Mouse (Mus musculus) central nervous system, embryonic 14 days (tissue): ENCODE results near the gene Limd2. TPM values are rescaled to one million over a fixed set of nuclear protein-coding genes. Genes with fewer than 3 reads are reported as not detected.

Experiments
- polyA plus RNA-seq: library from polyadenylated mRNA; depleted of rRNA; stranded (reverse); fragments of >200 nt; gene quantifications from 2 replicates; pipeline ENCODE4 v1.2.3, GENCODE M21; 2012; rRNA removed

The Limd2 gene
- polyA plus RNA-seq = 117 and 125 TPM in 2 replicates

GRCm38 (mm10) chr11:106160841-106161721 lies at the start of gene Limd2, which contains the start of gene Gm10840:
Gene Limd2, minus strand, starts transcription at chr11:106160860.
Gene Gm10840, plus strand, starts transcription at chr11:106160850.

GRCm38 (mm10) chr11:106202123-106202465 lies 41.4 kb upstream of the Limd2 start, which contains the start of gene Strada:
Gene Strada, minus strand, starts transcription at chr11:106202168.

Other genes with a start within 250 kb of the Limd2 start
- 22.1 and 29.5 TPM in 2 replicates for gene Cyb561, start 207.5 kb downstream of the Limd2 start, polyA plus RNA-seq
- 4.8 and 4.9 TPM in 2 replicates for gene Ace, start 192.9 kb downstream of the Limd2 start, polyA plus RNA-seq
- not detected in 2 replicates for gene Ace3, start 166.2 kb downstream of the Limd2 start, polyA plus RNA-seq
- gene Kcnh6, start 152.7 kb downstream of the Limd2 start, polyA plus RNA-seq = 1.2 and 2.2 TPM in 2 replicates
- gene Dcaf7, start 124.0 kb downstream of the Limd2 start, polyA plus RNA-seq = 119 and 125 TPM in 2 replicates
- gene Taco1, start 94.8 kb downstream of the Limd2 start, polyA plus RNA-seq = 13.0 and 14.4 TPM in 2 replicates
- 32.4 and 34.3 TPM in 2 replicates for gene Map3k3, start 76.2 kb downstream of the Limd2 start, polyA plus RNA-seq
- gene Gm10840, start within 50 bp of the Limd2 start, polyA plus RNA-seq = 0.34 TPM in 1 of 2 replicates, not detected in the other
- 51.7 and 54.4 TPM in 2 replicates for gene Strada, start 41.3 kb upstream of the Limd2 start, polyA plus RNA-seq
- 56.5 and 57.1 TPM in 2 replicates for gene Ccdc47, start 55.5 kb upstream of the Limd2 start, polyA plus RNA-seq
- 64.0 and 68.3 TPM in 2 replicates for gene Ddx42, start 56.1 kb upstream of the Limd2 start, polyA plus RNA-seq
- gene Ftsj3, start 95.2 kb upstream of the Limd2 start, polyA plus RNA-seq = 41.8 and 42.3 TPM in 2 replicates
- 211 and 214 TPM in 2 replicates for gene Psmc5, start 95.3 kb upstream of the Limd2 start, polyA plus RNA-seq
- 41.7 and 56.1 TPM in 2 replicates for gene Smarcd2, start 112.1 kb upstream of the Limd2 start, polyA plus RNA-seq
- 0.20 and 0.29 TPM in 2 replicates for gene Tcam1, start 115.8 kb upstream of the Limd2 start, polyA plus RNA-seq
- gene Gh, start 141.0 kb upstream of the Limd2 start, polyA plus RNA-seq = not detected in 2 replicates
- 0.65 and 1.0 TPM in 2 replicates for gene Cd79b, start 153.9 kb upstream of the Limd2 start, polyA plus RNA-seq
- 0.02 and 0.36 TPM in 2 replicates for gene Scn4a, start 192.4 kb upstream of the Limd2 start, polyA plus RNA-seq
- 0.09 and 0.10 TPM in 2 replicates for gene Prr29, start 204.6 kb upstream of the Limd2 start, polyA plus RNA-seq
- gene Icam2, start 227.2 kb upstream of the Limd2 start, polyA plus RNA-seq = 10.4 and 15.2 TPM in 2 replicates